Mouse (Mus musculus) spleen, postnatal 14 days (tissue): Measurements from ENCODE around the gene 4931428L18Rik.
A peak's percentile ranks its signal among the peaks of the same experiment; 100 is the strongest.

Experiments
- DNase-seq, 2 experiments: peaks; one replicate each; pipeline ENCODE4 v3.0.0; 2021 to 2022; ENCODE audit warnings: low spot score in 2 of 2

The 4931428L18Rik gene

GRCm38 (mm10) chr1:31222564-31222963 lies at the start of gene 4931428L18Rik, which contains the start of gene Pih1d3:
TSS of gene 4931428L18Rik (minus strand) at chr1:31222684.
TSS of gene Pih1d3 (plus strand) at chr1:31222838.
- DNase-seq = no peak

- no peak for DNase-seq
These were observed 37.9 kb upstream of the 4931428L18Rik start for GRCm38 (mm10) chr1:31260218-31260923.

GRCm38 (mm10) chr1:31233319-31234036 lies 11.0 kb upstream of the 4931428L18Rik start:
- DNase-seq = no peak

GRCm38 (mm10) chr1:31220599-31221250 lies 1.8 kb downstream of the 4931428L18Rik start:
- DNase-seq = no peak

GRCm38 (mm10) chr1:31214831-31215230 lies 7.7 kb downstream of the 4931428L18Rik start:
- no peak for DNase-seq

- DNase-seq = peak in 1 of 2 experiments; percentile 21
These were observed 12.3 kb downstream of the 4931428L18Rik start for GRCm38 (mm10) chr1:31210144-31210543.

- DNase-seq = no peak
These were observed 16.7 kb downstream of the 4931428L18Rik start for GRCm38 (mm10) chr1:31205770-31206169.

GRCm38 (mm10) chr1:31205346-31205745 lies 17.1 kb downstream of the 4931428L18Rik start:
- DNase-seq = no peak

GRCm38 (mm10) chr1:31203771-31204170 lies 18.7 kb downstream of the 4931428L18Rik start:
- DNase-seq = no peak

- DNase-seq = no peak
These were observed 25.5 kb downstream of the 4931428L18Rik start for GRCm38 (mm10) chr1:31196959-31197358.

GRCm38 (mm10) chr1:31195633-31196032 lies 26.9 kb downstream of the 4931428L18Rik start:
- DNase-seq = no peak

- no peak for DNase-seq
These were observed 32.1 kb downstream of the 4931428L18Rik start for GRCm38 (mm10) chr1:31190237-31190866.

- no peak for DNase-seq
These were observed 44.2 kb downstream of the 4931428L18Rik start for GRCm38 (mm10) chr1:31178264-31178663.

- no peak for DNase-seq
These were observed 46.4 kb downstream of the 4931428L18Rik start, which contains the start of gene Lgsn for GRCm38 (mm10) chr1:31176101-31176500. TSS of gene Lgsn (plus strand) at chr1:31176401.

GRCm38 (mm10) chr1:31175401-31175800 lies 47.1 kb downstream of the 4931428L18Rik start:
- DNase-seq = no peak

- no peak for DNase-seq
These were observed 57.0 kb downstream of the 4931428L18Rik start for GRCm38 (mm10) chr1:31165326-31166121.

- DNase-seq = no peak
These were observed 57.8 kb downstream of the 4931428L18Rik start for GRCm38 (mm10) chr1:31164527-31165189.

- no peak for DNase-seq
These were observed 65.6 kb downstream of the 4931428L18Rik start for GRCm38 (mm10) chr1:31156884-31157283.

- DNase-seq = no peak
These were observed 66.3 kb downstream of the 4931428L18Rik start for GRCm38 (mm10) chr1:31156185-31156584.

GRCm38 (mm10) chr1:31153793-31154349 lies 68.6 kb downstream of the 4931428L18Rik start:
- DNase-seq = peak in 1 of 2 experiments; percentile 5
